Mouse (Mus musculus) cerebellum, adult 11-12 months (tissue): Measurements from ENCODE around the gene Hist1h4k.
"Not testable (repeated sequence)": the region's sequence is repeated elsewhere in the genome, so short reads cannot be mapped to it uniquely, and the experiment has no call there.

Experiments
- DNase-seq: peaks from one replicate; pipeline ENCODE4 v3.0.0; 2022

Hist1h4k gene

GRCm38 (mm10) chr13:21717397-21718357 lies 32.6 kb downstream of the Hist1h4k start, which contains the start of gene Hist1h3h:
TSS of gene Hist1h3h (plus strand) at chr13:21717659.
- peak; percentile 81 for DNase-seq

- DNase-seq = not testable (repeated sequence)
Observed at GRCm38 (mm10) chr13:21716540-21717391, 33.5 kb downstream of the Hist1h4k start.

GRCm38 (mm10) chr13:21715864-21716539 lies 34.3 kb downstream of the Hist1h4k start, which contains the start of the genes Hist1h2bl and Hist1h2ai:
TSS of gene Hist1h2bl (minus strand) at chr13:21716143.
TSS of gene Hist1h2ai (plus strand) at chr13:21716422.
- peak; percentile 88 for DNase-seq

GRCm38 (mm10) chr13:21715131-21715863 lies 35.0 kb downstream of the Hist1h4k start:
- no peak for DNase-seq

GRCm38 (mm10) chr13:21714725-21715124 lies 35.6 kb downstream of the Hist1h4k start:
- DNase-seq = peak; percentile 55

GRCm38 (mm10) chr13:21711698-21712097 lies 38.6 kb downstream of the Hist1h4k start:
- no peak for DNase-seq

GRCm38 (mm10) chr13:21710821-21711525 lies 39.3 kb downstream of the Hist1h4k start:
- DNase-seq = peak; percentile 74

- DNase-seq = peak; percentile 84
Observed at GRCm38 (mm10) chr13:21710031-21710711, 40.1 kb downstream of the Hist1h4k start.

GRCm38 (mm10) chr13:21706669-21707068 lies 43.6 kb downstream of the Hist1h4k start:
- DNase-seq = no peak
